Comparison of ENCODE assay signal across 12 mouse cellular contexts in genomic region chr7:142579069-142579468, GRCm38 (mm10). TPM values are rescaled to one million over a fixed set of nuclear protein-coding genes. Genes with fewer than 3 reads are reported as not detected.
A peak's percentile ranks its signal among the peaks of the same experiment; 100 is the strongest.
DNase-seq lines count a peak whose midpoint lies in the region; ATAC-seq lines count a peak whose summit lies in the region.
"Had no signal": no experiment of that assay in that cellular context is flagged by ENCODE, and none has a peak within 500 bp of the region (broad histone marks: within the 10 kb centered on the region; RNA-seq: fewer than 3 reads in every experiment).

No protein-coding gene starts in this region.

- no peaks in the 10 kb centered on the region for H3K36me3 ChIP-seq in forebrain, embryonic 10.5 days (replicated peaks)
- no peaks in the 10 kb centered on the region for H3K36me3 ChIP-seq in forebrain, embryonic 13.5 days (ENCODE audit: poor library complexity, severe bottlenecking)
- no peaks in the 10 kb centered on the region for H3K36me3 ChIP-seq in kidney, embryonic 15.5 days
- no peaks in the 10 kb centered on the region for H3K36me3 ChIP-seq in embryonic facial prominence, embryonic 11.5 days (replicated peaks; ENCODE audit: control insufficient read depth, insufficient read depth, low read depth, low read length)
- no peaks in the 10 kb centered on the region for H3K36me3 ChIP-seq in limb, embryonic 15.5 days

- no peak overlapping the region for H3K4me2 ChIP-seq in forebrain, embryonic 13.5 days
- no peak overlapping the region for H3K4me2 ChIP-seq in kidney, embryonic 15.5 days
- no peak overlapping the region for H3K4me2 ChIP-seq in embryonic facial prominence, embryonic 11.5 days (ENCODE audit: low read depth, low read length)
- no peak overlapping the region for H3K4me2 ChIP-seq in limb, embryonic 15.5 days

- H3K4me1 ChIP-seq in forebrain, embryonic 10.5 days: peaks cover 47% of the 10 kb centered on the region
- H3K4me1 ChIP-seq in forebrain, embryonic 13.5 days: peaks cover 9% of the 10 kb centered on the region; the same call in 1 of the 2 replicates
- H3K4me1 ChIP-seq in kidney, embryonic 15.5 days: peaks cover 57% of the 10 kb centered on the region
- peaks cover 2% of the 10 kb centered on the region; the same call in 1 of the 2 replicates for H3K4me1 ChIP-seq in embryonic facial prominence, embryonic 11.5 days (ENCODE audit: control insufficient read depth, insufficient read depth, low read length)
- H3K4me1 ChIP-seq in limb, embryonic 15.5 days: peaks cover 32% of the 10 kb centered on the region

- H3K9me3 ChIP-seq in forebrain, embryonic 10.5 days: peaks cover 29% of the 10 kb centered on the region
- peaks cover 10% of the 10 kb centered on the region; the same call in 1 of the 2 replicates for H3K9me3 ChIP-seq in forebrain, embryonic 13.5 days (replicated peaks)
- H3K9me3 ChIP-seq in kidney, embryonic 15.5 days (replicated peaks): 0 out of 2 replicates have a peak, but pooled peaks cover 8% of the 10 kb centered on the region
- H3K9me3 ChIP-seq in embryonic facial prominence, embryonic 11.5 days (replicated peaks; ENCODE audit: control insufficient read depth, low read length): 0 out of 2 replicates have a peak, but pooled peaks cover 2% of the 10 kb centered on the region
- no peaks in the 10 kb centered on the region for H3K9me3 ChIP-seq in limb, embryonic 15.5 days

- no peak overlapping the region for H3K4me3 ChIP-seq in forebrain, embryonic 10.5 days
- no peak overlapping the region for H3K4me3 ChIP-seq in forebrain, embryonic 13.5 days
- no peak overlapping the region for H3K4me3 ChIP-seq in kidney, embryonic 15.5 days (replicated peaks)
- no peak overlapping the region for H3K4me3 ChIP-seq in embryonic facial prominence, embryonic 11.5 days (ENCODE audit: low read depth, low read length)
- no peak overlapping the region for H3K4me3 ChIP-seq in limb, embryonic 15.5 days

- DNase-seq in forebrain, embryonic 10.5 days (ENCODE audit: extremely low spot score, low spot score): no peak
- DNase-seq in kidney, adult 8-10 months: no peak
- DNase-seq in embryonic facial prominence, embryonic 11.5 days (ENCODE audit: low spot score): no peak
- no peak for DNase-seq in ovary, postnatal 10 days (ENCODE audit: low spot score)
- DNase-seq in layer of hippocampus, adult 18-20 months (ENCODE audit: low spot score in 2 of 2): no peak
- DNase-seq: adrenal gland, adult 8-10 months; B cell, adult 2 months; layer of hippocampus, postnatal 36 days had no signal

- no peak overlapping the region for H3K9ac ChIP-seq in forebrain, embryonic 13.5 days
- no peak overlapping the region for H3K9ac ChIP-seq in kidney, embryonic 15.5 days
- no peak overlapping the region for H3K9ac ChIP-seq in embryonic facial prominence, embryonic 11.5 days (replicated peaks; ENCODE audit: low read length)
- H3K9ac ChIP-seq in limb, embryonic 15.5 days: no peak overlapping the region

- no peak for ATAC-seq in forebrain, embryonic 13.5 days
- no peak for ATAC-seq in kidney, embryonic 15.5 days (replicated peaks; ENCODE audit: low FRiP score)
- ATAC-seq in embryonic facial prominence, embryonic 11.5 days (replicated peaks; ENCODE audit: insufficient number of reproducible peaks, low FRiP score, low TSS enrichment, low read depth): no peak
- no peak for ATAC-seq in limb, embryonic 15.5 days (ENCODE audit: insufficient number of reproducible peaks, low FRiP score, low TSS enrichment, low read depth)

- 57% methylated on average over 5 of the region's 5 CpGs for WGBS in forebrain, embryonic 10.5 days
- WGBS in forebrain, embryonic 13.5 days: 62% methylated on average over 5 of the region's 5 CpGs
- WGBS in kidney, embryonic 15.5 days: 56% methylated on average over 5 of the region's 5 CpGs
- WGBS in embryonic facial prominence, embryonic 11.5 days: 51% methylated on average over 5 of the region's 5 CpGs
- WGBS in limb, embryonic 15.5 days: 60% methylated on average over 5 of the region's 5 CpGs

- H3K27ac ChIP-seq in forebrain, embryonic 10.5 days: peak overlapping the region; percentile 79; the same call in 1 of the 2 replicates
- no peak overlapping the region for H3K27ac ChIP-seq in forebrain, embryonic 13.5 days
- H3K27ac ChIP-seq in kidney, embryonic 15.5 days: peak overlapping the region; percentile 70
- H3K27ac ChIP-seq in embryonic facial prominence, embryonic 11.5 days (replicated peaks; ENCODE audit: low read depth, low read length): peak overlapping the region; percentile 23
- H3K27ac ChIP-seq in limb, embryonic 15.5 days: peak overlapping the region; percentile 86
- H3K27ac ChIP-seq: macrophage had no signal

- H3K27me3 ChIP-seq in forebrain, embryonic 10.5 days (ENCODE audit: poor library complexity, severe bottlenecking): peaks cover 29% of the 10 kb centered on the region
- no peaks in the 10 kb centered on the region for H3K27me3 ChIP-seq in forebrain, embryonic 13.5 days
- no peaks in the 10 kb centered on the region for H3K27me3 ChIP-seq in kidney, embryonic 15.5 days
- no peaks in the 10 kb centered on the region for H3K27me3 ChIP-seq in embryonic facial prominence, embryonic 11.5 days (ENCODE audit: control insufficient read depth, insufficient read depth, low read length)
- H3K27me3 ChIP-seq in limb, embryonic 15.5 days: no peaks in the 10 kb centered on the region

RNA-seq across cellular contexts. Expression of gene Mrpl23, which starts 46.6 kb away (rescaled TPM):
- polyA plus RNA-seq in forebrain, embryonic 10.5 days (2016; fragmentation: Nextera tagmentation; extraction: Ambion mirVana): 15.8 and 16.1 TPM in 2 replicates
- polyA plus RNA-seq in forebrain, embryonic 13.5 days (2015; fragmentation: Nextera tagmentation; extraction: Ambion mirVana): 16.2 and 16.5 TPM in 2 replicates
- 25.8 and 26.8 TPM in 2 replicates for polyA plus RNA-seq in kidney, embryonic 15.5 days (2015; fragmentation: Nextera tagmentation; extraction: Ambion mirVana)
- 16.4 and 17.2 TPM in 2 replicates for polyA plus RNA-seq in embryonic facial prominence, embryonic 11.5 days (2014; fragmentation: Nextera tagmentation; extraction: Ambion mirVana)
- 28.8 and 30.5 TPM in 2 replicates for polyA plus RNA-seq in limb, embryonic 15.5 days (2015; fragmentation: Nextera tagmentation; extraction: Ambion mirVana)
- total RNA-seq in layer of hippocampus, adult 18-20 months (2021): 1 to 10 TPM; 6.8 to 8.4 TPM
